Mouse (Mus musculus) brain, embryonic 14.5 days (tissue): ENCODE results near the gene Eipr1.

Experiments used
- CTCF ChIP-seq: fragments of 200-500 bp; IDR thresholded peaks from 2 replicates; pipeline ENCODE4 v1.5.1; 2012; ENCODE audit warnings: inconsistent platforms, mild to moderate bottlenecking, moderate library complexity, borderline replicate concordance; ENCODE audit not compliant: insufficient read depth, insufficient read length; ENCODE audit errors: extremely low read depth
- POLR2A ChIP-seq: fragments of 200-500 bp; IDR thresholded peaks from 2 replicates; pipeline ENCODE4 v1.6.1; 2012; ENCODE audit warnings: mild to moderate bottlenecking, inconsistent platforms, borderline replicate concordance; ENCODE audit not compliant: poor library complexity, insufficient read depth, insufficient read length, severe bottlenecking; ENCODE audit errors: extremely low read depth

- no peak for TF ChIP-seq CTCF
- no peak for TF ChIP-seq POLR2A
Measured at GRCm38 (mm10) chr12:28817427-28817752, 65.8 kb downstream of the Eipr1 start.
